Mouse (Mus musculus): ENCODE measurements around the gene Cyp4f13.
A peak's percentile ranks its signal among the peaks of the same experiment; 100 is the strongest.

The Cyp4f13 gene

DNA sequence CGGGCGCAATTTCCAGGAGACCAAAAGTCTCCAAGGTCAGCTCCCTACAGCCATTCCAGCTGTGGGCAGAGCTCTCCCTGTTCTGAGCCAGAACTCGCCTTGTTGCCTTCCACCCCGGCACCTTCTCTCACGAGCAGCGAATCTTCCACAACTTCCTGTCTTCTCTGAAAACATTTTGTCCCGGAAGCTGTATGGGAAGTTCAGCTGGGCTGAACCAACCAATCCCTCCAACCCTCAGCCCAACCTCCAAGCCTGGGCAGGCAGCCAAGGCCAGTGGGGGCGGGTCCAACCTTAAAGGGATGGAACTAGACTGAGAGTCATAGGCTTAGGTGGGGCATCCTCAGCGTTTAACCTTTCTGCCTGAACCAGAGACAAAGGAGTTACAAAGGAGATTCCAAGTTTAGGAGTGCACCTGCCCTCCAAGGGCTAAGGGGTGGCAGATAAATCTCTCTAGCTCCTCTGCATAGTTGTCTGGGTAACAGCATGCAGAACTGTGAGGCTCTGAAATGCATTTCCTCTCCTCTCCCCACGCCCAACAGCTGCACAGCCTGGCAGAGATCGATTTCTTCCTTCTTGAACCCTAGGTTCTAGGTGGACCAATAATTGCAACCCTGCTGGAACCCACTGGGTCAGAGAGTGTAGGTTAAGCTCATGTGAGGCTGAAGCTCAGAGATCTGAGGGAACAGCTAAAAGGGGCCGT lies at the start of gene Cyp4f13:
Gene Cyp4f13, minus strand, starts transcription at position 188 of the 700 bp plus-strand sequence.
- DNase-seq, result peak; percentile 92 to 93

- DNase-seq, result peak; percentile 74 to 77
Observed at GRCm38 (mm10) chr17:32992699-32993474, 45.7 kb upstream of the Cyp4f13 start, which contains the start of gene Zfp952. Zfp952 (plus strand) TSS chr17:32993129.

DNA sequence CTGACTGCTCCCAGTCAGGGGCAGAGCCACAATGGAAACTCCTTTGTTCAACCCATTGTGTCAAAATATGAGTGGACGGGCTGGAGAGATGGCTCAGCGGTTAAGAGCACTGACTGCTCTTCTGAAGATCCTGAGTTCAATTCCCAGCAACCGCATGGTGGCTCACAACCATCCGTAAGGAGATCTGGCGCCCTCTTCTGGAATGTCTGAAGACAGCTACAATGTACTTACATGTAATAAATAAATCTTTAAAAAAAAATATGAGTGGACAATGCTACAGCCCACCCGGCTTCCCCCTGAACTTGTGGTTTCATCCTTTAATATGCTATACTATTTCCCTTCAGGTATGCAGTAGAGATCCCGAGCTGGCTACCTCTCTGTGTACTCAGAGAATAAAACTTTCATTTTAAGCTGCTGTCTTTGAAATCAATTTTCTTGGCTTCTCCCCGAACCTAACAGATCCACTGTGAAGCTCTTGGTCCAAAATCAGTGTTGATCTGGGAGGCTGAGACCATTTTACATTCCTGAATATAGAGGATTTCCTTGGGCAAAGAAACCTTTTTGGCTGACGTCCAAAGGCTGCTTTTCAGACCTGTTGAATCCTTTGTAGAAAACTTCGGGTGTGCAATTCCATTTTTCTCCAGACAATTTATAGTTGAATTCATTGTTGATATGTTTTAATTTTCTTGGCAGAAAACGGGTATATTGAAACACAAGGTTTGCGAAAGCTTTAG lies 44.9 kb upstream of the Cyp4f13 start:
- peak; percentile 9 to 14 for DNase-seq

- DNase-seq, result no peak
Observed at GRCm38 (mm10) chr17:32986301-32986700, 39.1 kb upstream of the Cyp4f13 start.

DNA sequence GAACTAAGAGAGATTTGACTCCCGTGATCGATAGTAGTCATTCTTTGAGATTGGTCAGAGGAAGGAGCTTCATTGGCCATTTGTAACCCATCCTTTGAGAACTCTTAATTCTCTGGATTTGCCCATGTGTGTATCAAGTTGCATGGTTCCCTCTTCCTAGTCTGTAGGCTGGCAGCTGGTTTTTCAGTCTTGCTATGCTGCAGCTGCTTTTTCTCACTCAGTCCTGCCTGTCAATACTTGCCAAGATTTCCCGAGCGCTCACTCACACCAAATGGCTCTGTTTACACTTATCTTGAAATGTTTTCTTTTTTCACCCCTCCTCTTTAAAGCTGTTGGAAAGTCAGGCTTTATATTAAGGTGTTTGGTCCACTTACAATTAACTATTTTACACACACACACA lies 34.2 kb upstream of the Cyp4f13 start:
- DNase-seq, result no peak

DNA sequence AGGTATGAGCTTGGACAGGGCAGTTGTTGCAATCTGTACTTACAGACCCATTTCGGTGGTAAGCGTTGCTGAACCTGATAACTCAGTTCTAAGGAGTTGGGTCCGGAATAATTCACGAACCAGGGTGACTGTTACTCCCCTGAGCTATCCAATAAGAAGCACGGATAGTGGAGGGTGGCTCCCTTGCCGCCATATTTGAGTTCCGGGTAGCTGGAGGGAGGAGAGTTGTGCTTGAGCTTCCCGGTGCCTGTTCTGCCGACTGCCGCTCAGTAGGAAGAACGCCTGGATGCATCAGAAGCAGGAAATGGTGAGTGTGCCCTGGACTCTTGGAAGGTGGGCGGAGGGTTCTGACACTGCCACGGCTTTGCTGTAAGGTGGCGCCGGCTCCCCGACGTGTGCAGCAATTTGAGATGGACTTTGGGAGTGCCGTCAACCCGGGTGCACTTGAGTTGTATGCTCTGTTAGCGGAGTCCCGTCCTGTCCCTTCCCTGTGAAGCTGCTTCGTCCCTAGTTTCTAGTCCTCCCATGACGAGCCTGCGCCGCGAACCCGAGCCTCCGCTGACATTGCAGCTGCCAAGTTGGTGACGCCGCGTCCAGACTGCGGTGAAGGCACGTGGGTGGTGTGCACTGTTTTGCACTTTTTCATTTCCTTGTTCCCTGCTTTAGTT lies 18.6 kb upstream of the Cyp4f13 start, which contains the start of gene Zfp472:
Gene Zfp472, plus strand, starts transcription at position 192 of the 668 bp plus-strand sequence.
- peak; percentile 84 to 86 for DNase-seq

- no peak for DNase-seq
Observed at GRCm38 (mm10) chr17:32965253-32965622, 18.0 kb upstream of the Cyp4f13 start.

DNA sequence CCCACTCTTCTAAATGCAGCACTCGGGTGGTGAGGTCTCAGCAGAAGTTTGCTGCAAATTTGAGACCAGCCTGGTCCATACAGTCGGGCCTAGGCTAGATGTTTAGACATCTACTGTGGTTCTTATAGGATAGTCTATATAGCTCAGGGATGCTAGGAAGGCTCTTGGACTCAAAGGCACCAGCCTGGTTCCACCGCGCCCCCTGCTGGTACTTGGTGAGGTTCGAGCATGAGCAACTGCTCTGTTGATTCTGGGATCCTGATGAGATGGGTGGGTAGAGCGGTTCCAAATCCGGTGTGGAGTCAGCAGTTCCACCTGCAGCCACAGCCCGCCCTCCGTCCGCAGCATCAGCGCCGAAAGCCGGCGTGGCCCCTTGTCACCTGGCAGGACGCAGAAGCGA lies 4.2 kb upstream of the Cyp4f13 start:
- peak; percentile 77 to 80 for DNase-seq

DNA sequence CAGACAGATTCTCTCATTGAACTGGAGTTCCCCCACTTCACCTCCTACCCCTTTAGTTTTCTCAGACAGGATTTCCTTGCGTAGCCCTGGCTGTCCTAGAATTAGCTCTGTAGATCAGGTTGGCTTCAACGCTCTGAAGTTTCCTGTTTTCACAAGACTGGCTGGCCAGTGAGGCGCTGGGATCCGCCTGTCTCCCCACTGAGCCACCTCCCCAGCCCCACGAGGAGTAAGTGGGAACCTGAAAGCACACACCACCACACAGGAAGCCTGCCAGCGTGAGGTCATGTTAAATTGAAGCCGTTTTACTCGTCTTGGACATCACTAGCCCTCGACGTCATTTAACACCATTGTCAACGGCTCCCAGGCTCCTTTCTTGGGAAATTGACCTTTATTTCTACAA lies 3.8 kb upstream of the Cyp4f13 start:
- no peak for DNase-seq

GRCm38 (mm10) chr17:32950136-32950535 lies 2.9 kb upstream of the Cyp4f13 start:
- DNase-seq, result no peak

DNA sequence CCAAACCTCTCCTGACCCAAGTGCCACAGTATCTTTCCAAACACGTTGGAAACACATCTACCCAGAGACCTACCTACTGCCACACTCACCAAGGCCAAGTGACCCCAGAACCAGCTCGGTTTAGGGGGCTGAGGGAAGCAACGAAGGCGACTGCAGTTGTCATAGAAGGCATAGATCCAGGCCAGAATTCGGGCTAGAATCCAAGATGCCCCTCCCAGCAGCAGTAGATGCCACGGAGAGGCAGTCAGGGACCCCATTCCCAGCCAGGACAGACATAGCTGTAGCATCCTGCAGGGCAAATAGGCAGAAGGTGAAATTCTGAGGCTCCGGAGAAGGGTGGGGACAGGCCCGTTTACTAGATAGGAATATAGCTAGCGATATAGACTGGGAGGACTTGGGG lies 486 bp downstream of the Cyp4f13 start:
- no peak for DNase-seq

GRCm38 (mm10) chr17:32944402-32945035 lies 2.7 kb downstream of the Cyp4f13 start:
- DNase-seq, result no peak

DNA sequence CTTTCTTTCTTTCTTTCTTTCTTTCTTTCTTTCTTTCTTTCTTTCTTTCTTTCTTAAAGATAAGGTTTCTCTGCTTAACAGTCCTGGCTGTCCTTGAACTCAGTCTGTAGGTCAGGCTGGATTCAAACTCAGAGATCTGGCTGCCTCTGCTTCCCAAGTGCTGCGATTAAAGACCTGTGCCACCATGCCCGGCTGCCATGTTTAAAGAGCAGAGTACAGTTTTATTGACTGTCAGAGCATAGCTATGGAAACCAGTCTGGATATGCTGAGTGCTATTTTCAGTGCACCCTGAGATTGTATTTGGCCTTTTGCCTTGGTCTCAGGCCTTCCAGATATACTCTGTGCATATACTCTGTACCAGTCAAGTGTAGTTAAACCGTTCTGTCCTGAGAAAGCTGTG lies 3.5 kb downstream of the Cyp4f13 start:
- no peak for DNase-seq

- DNase-seq, result no peak
Observed at GRCm38 (mm10) chr17:32939831-32940230, 7.4 kb downstream of the Cyp4f13 start.

DNA sequence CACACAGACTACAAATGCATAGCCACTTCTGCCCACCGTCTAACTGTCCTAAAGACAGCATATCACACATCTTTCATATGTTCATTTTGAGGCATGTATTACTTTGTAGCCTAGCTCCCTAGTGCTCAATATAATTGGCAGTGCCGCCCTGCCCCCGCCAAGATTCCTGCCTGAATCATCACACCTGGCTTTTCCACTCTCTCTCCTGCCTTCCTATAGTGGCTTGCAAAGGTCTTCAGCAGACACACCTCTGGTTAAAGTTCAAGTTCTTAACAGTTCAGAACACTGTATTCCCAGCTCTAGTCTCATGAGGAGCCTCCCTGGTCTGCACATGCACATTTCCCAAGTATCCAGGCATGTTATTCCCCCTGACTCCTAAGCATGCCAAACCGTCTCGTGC lies 19.4 kb downstream of the Cyp4f13 start:
- no peak for DNase-seq

DNA sequence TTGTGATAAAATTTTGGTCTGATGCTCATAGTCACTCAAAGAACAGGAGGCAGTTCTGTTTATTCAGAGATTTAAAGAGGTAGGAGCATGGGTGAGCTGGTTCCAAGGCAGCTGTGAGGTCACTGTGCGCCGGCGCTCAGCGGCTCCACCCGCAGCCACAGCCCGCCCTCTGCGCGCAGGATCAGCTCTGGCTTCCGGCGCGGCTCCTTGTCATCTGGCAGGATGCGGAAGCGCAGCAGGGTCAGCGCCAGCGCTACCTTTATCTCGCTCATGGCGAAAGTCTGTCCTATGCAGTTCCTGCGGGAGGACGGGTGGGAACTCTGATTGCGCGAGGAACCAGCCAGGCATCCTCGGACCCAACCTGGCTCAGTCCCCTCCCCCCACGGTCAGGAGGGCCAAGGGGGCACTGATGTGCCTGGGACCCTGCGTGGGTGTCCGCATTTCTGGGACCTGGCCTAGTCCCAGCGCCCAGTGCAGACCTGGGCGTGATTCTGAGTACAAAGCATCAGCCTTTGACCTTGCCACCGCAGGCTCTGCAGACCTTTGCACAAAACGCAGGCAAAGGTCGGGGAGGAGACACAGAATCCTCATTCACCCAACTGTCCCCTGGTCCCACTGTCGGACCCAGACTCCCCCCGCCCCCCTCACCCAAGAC lies 22.4 kb downstream of the Cyp4f13 start:
- DNase-seq, result peak; percentile 64 to 77

DNA sequence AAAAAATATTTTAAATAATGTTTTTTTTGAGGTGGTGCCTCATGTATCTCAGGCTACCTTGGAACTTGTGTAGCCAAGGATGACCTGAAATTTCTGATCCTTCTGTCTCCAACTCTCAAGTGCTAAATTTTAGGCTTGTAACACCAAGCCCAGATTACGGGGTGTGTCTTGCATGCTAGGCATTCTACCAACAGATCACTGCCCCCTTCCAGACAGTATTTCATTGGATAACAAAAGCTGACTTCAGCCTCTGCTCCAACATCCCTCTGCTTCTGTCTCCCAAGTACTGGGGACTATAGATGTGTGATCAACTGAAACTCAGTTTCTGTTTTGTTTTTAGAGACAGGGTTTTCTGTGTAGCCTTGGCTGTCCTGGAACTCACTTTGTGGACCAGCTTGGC lies 23.5 kb downstream of the Cyp4f13 start:
- no peak for DNase-seq

- no peak for DNase-seq
Observed at GRCm38 (mm10) chr17:32919123-32919522, 28.1 kb downstream of the Cyp4f13 start.

DNA sequence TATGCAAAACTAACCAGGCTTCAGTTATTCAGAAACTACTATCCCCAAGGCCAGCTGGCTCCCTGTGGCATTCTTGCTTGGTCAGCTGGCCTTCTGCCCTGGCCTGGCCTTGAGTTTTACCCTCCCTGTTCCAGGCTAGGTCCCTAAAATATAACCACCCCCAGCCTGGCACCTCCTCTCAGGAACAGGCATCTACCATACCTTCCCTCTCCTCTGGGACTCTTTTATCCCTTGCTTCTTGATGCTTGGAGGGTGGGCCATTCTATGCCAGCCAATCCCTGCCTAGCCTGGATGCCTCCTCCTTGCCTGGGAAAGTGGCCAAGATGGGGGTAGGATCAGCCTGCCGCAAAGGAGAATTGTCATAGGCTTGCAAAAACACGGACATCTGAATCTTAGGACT lies 30.1 kb downstream of the Cyp4f13 start, which contains the start of gene Cyp4f14:
Gene Cyp4f14, minus strand, starts transcription at position 212 of the 400 bp plus-strand sequence.
- no peak for DNase-seq

DNA sequence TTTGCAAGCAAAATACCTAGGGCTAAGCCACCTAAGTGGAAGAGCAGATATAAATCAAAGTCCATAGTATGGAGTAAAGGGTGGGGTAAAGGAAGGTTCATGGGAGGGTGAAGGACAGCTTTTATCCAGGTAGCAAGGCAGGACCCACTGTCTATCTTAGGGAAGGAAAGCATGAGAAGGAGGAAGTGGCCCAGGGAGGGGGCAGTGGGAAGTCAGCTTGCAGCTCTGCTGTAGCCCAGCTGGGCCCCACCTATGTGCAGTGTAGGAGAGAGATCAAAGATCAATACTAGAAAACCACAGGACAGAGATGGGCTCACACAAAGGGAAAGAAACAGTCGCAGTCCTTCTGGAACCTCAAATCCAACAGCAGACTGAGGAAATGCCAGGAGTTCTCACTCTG lies 31.1 kb downstream of the Cyp4f13 start:
- DNase-seq, result no peak

DNA sequence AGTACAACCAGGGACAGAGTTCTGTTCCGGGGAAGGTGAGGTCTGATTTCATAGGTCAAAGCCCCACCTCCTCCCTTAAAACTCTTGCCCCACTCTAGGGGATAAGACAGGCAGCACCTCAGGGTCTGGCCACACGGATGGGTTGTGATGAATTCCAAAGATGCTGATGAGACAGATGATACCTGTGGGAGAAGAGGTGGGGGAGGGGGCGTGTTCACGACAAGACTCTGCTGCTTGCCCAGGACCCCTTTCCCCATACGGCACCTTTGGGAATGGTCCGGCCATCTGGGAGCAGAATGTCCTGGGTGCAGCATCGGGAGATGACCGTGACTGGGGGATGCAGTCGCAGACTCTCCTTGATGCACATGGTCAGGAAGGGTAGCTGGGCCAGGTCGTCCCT lies 41.0 kb downstream of the Cyp4f13 start:
- DNase-seq, result no peak

DNA sequence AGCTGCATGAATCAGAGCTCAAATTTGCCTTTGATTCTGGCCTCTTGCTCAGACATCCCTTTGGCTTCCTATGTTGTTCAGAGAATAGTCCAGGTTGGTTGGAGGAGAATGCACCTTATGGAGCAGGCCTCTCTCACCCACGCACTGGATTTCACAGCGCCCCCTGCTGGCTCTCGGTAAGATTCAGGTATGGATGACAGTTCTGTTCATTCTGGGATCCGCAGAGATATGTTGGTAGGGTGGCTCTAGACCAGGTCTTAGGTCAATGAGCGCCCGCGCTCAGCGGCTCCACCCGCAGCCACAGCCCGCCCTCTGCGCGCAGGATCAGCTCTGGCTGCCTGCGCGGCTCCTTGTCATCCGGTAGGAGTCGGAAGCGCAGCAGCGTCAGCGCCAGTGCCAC lies 42.0 kb downstream of the Cyp4f13 start:
- DNase-seq, result peak; percentile 48
